In the genomic region with DNA sequence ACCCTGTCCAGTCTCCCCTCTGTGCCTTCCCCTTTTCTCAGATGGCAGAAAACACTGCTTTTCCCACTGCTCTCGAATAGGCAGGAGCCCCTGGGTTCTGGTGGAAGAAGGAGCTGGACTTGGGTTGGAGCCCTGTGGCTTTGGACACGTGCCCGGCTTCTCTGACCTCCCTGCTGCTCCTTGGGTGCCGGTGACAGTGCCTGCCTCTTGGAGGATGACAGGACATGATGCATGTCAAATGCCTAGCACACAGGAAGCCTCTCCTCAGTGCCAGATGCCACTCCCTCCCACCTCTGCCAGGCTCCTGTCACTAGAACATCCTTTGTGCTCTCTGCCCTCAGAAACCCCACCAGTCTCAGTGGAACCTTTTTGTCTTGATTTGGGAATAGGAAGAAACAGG, we compare ENCODE assay signal across 8 mouse cellular contexts. TPM values are rescaled to one million over a fixed set of nuclear protein-coding genes. Genes with fewer than 3 reads are reported as not detected.
DNase-seq lines count a peak whose midpoint lies in the region; ATAC-seq and TF ChIP-seq lines count a peak whose summit lies in the region.
"Had no signal": no experiment of that assay in that cellular context is flagged by ENCODE, and none has a peak within 500 bp of the region (broad histone marks: within the 10 kb centered on the region; RNA-seq: fewer than 3 reads in every experiment).

No protein-coding gene starts in this region.

- no peaks in the 10 kb centered on the region for H3K9me3 ChIP-seq in forebrain, embryonic 15.5 days

- H3K27me3 ChIP-seq in myocyte (ENCODE audit: control insufficient read depth, insufficient read depth, insufficient read length): no peaks in the 10 kb centered on the region
- peaks cover 24% of the 10 kb centered on the region for H3K27me3 ChIP-seq in forebrain, embryonic 15.5 days

- H3ac ChIP-seq in myocyte (ENCODE audit: control insufficient read depth, insufficient read length): no peak overlapping the region

- ATAC-seq in forebrain, embryonic 15.5 days (replicated peaks): no peak

- 50% methylated on average over 4 of the region's 4 CpGs for WGBS in forebrain, embryonic 15.5 days

- H3K79me2 ChIP-seq in myocyte (ENCODE audit: control insufficient read depth, insufficient read depth): peaks cover 53% of the 10 kb centered on the region

- peak; percentile 37 to 44 for DNase-seq in layer of hippocampus, postnatal 10 days (ENCODE audit: low spot score in 2 of 2)
- DNase-seq in layer of hippocampus, adult 9-10 months (ENCODE audit: low spot score): no peak
- DNase-seq in T-cell, adult 2 months (ENCODE audit: low spot score): peak; percentile 48
- peak; percentile 49 for DNase-seq in cerebellum, adult 8-10 months
- no peak for DNase-seq in frontal cortex, postnatal 25 days (ENCODE audit: low spot score in 2 of 2)

- H3K4me3 ChIP-seq in myocyte: no peak overlapping the region
- no peak overlapping the region for H3K4me3 ChIP-seq in forebrain, embryonic 15.5 days

- H3K9ac ChIP-seq in forebrain, embryonic 15.5 days (replicated peaks): no peak overlapping the region
- H3K9ac ChIP-seq: liver, embryonic 14.5 days had no signal

- no peak overlapping the region for H3K27ac ChIP-seq in forebrain, embryonic 15.5 days (replicated peaks)
- H3K27ac ChIP-seq: liver, embryonic 14.5 days had no signal

- TF ChIP-seq POLR2A in myocyte (IDR thresholded peaks at IDR 0.05; ENCODE audit: insufficient read length, low read depth): no peak

- H3K4me2 ChIP-seq in myocyte (ENCODE audit: low read depth): peak overlapping the region; percentile 20
- no peak overlapping the region for H3K4me2 ChIP-seq in forebrain, embryonic 15.5 days (replicated peaks)

- peaks cover 38% of the 10 kb centered on the region for H3K4me1 ChIP-seq in forebrain, embryonic 15.5 days

- no peaks in the 10 kb centered on the region for H3K36me3 ChIP-seq in myocyte (ENCODE audit: control insufficient read depth, insufficient read depth)
- no peaks in the 10 kb centered on the region for H3K36me3 ChIP-seq in forebrain, embryonic 15.5 days

TF ChIP-seq in myocyte, 11 proteins besides CTCF, POLR2A, EP300 and RAD21:
- TF ChIP-seq CEBPB (IDR thresholded peaks at IDR 0.05; ENCODE audit: insufficient read depth, poor library complexity, severe bottlenecking): no peak
- TF ChIP-seq USF1 (IDR thresholded peaks at IDR 0.05; ENCODE audit: low read depth): no peak
- TF ChIP-seq TCF3 (IDR thresholded peaks at IDR 0.05; ENCODE audit: insufficient read length, low read depth): no peak
- no peak for TF ChIP-seq E2F4 (IDR thresholded peaks at IDR 0.05; ENCODE audit: insufficient read depth)
- no peak for TF ChIP-seq MYOD1 (IDR thresholded peaks at IDR 0.05; ENCODE audit: control insufficient read depth in 1 of 3, insufficient read length in 2 of 3, low read depth in 2 of 3)
- TF ChIP-seq MAX (IDR thresholded peaks at IDR 0.05; ENCODE audit: low read depth): no peak
- no peak for TF ChIP-seq MYOG (IDR thresholded peaks at IDR 0.05; ENCODE audit: control insufficient read depth in 1 of 3, insufficient read depth in 1 of 3, insufficient read length in 2 of 3, low read depth in 2 of 3)
- TF ChIP-seq SRF (IDR thresholded peaks at IDR 0.05; ENCODE audit: control insufficient read depth, insufficient read length, low read depth): no peak
- no peak for TF ChIP-seq TCF12 (IDR thresholded peaks at IDR 0.05; ENCODE audit: insufficient read depth, poor library complexity, severe bottlenecking)

RNA-seq across cellular contexts. Expression of gene Arntl, which starts 3.2 kb away (rescaled TPM):
- total RNA-seq in layer of hippocampus, postnatal 10 days (2021): 10 to 100 TPM; 26.3 to 28.1 TPM
- polyA plus RNA-seq in myocyte (2012; fragmentation: generic; extraction: Trizol): 10.5 TPM
- 16.0 and 16.2 TPM in 2 replicates for polyA plus RNA-seq in forebrain, embryonic 15.5 days (2015; fragmentation: Nextera tagmentation; extraction: Ambion mirVana)

Comparison
In these comparisons a context has a peak if more than half of its experiments do, and no peak if none do; other contexts are left out.
1. DNase-seq: peak in layer of hippocampus, postnatal 10 days (2 of 2), T-cell, adult 2 months (single experiment) and cerebellum, adult 8-10 months (single experiment); none in layer of hippocampus, adult 9-10 months (single experiment) and frontal cortex, postnatal 25 days (0 of 2).